ENCODE assay signal across 9 mouse cellular contexts in genomic region chr6:134440023-134440422, GRCm38 (mm10). TPM values are rescaled to one million over a fixed set of nuclear protein-coding genes. Genes with fewer than 3 reads are reported as not detected.
DNase-seq lines count a peak whose midpoint lies in the region; ATAC-seq and TF ChIP-seq lines count a peak whose summit lies in the region.
"Had no signal": no experiment of that assay in that cellular context is flagged by ENCODE, and none has a peak within 500 bp of the region (broad histone marks: within the 10 kb centered on the region; RNA-seq: fewer than 3 reads in every experiment).

No protein-coding gene starts in this region.

- H3K9me3 ChIP-seq in forebrain, embryonic 14.5 days (replicated peaks; ENCODE audit: control insufficient read depth, low read length), result no peaks in the 10 kb centered on the region
- H3K9me3 ChIP-seq in hindbrain, postnatal 0 days (ENCODE audit: low read length), result no peaks in the 10 kb centered on the region
- no peaks in the 10 kb centered on the region for H3K9me3 ChIP-seq in neural tube, embryonic 15.5 days (replicated peaks)

- H3K27ac ChIP-seq in layer of hippocampus, adult 2 months, result peak overlapping the region; percentile 83
- H3K27ac ChIP-seq in forebrain, embryonic 14.5 days (ENCODE audit: low read depth, low read length), result peak overlapping the region; percentile 39; the same call in 1 of the 2 replicates
- H3K27ac ChIP-seq in hindbrain, postnatal 0 days, result peak overlapping the region; percentile 68
- peak overlapping the region; percentile 77 for H3K27ac ChIP-seq in neural tube, embryonic 15.5 days (replicated peaks)

- DNase-seq in layer of hippocampus, adult 2 months (ENCODE audit: low spot score in 2 of 2), result no peak
- no peak for DNase-seq in layer of hippocampus, adult 11-12 months (ENCODE audit: low spot score)
- peak; percentile 25 for DNase-seq in forebrain, embryonic 14.5 days (ENCODE audit: low spot score)
- DNase-seq in hindbrain, postnatal 0 days (ENCODE audit: low spot score), result peak; percentile 20
- no peak for DNase-seq in testis, postnatal 10 days (ENCODE audit: low spot score)
- DNase-seq in lung, adult 2 months, result no peak

- no peak for TF ChIP-seq POLR2A in lung, adult 2 months (IDR thresholded peaks at IDR 0.05; ENCODE audit: borderline replicate concordance, extremely low read depth, low read depth, low read length)

- H3K27me3 ChIP-seq in forebrain, embryonic 14.5 days (replicated peaks; ENCODE audit: control insufficient read depth, insufficient read depth, low read length), result no peaks in the 10 kb centered on the region
- H3K27me3 ChIP-seq in hindbrain, postnatal 0 days (ENCODE audit: insufficient read depth, low read length), result no peaks in the 10 kb centered on the region
- no peaks in the 10 kb centered on the region for H3K27me3 ChIP-seq in neural tube, embryonic 15.5 days (replicated peaks)

- peak overlapping the region; percentile 33 for H3K9ac ChIP-seq in forebrain, embryonic 14.5 days (ENCODE audit: low read length)
- H3K9ac ChIP-seq in hindbrain, postnatal 0 days (replicated peaks; ENCODE audit: low read length), result peak overlapping the region; percentile 44; the same call in 1 of the 2 replicates
- H3K9ac ChIP-seq in neural tube, embryonic 15.5 days (replicated peaks), result peak overlapping the region; percentile 21

- peaks cover 10% of the 10 kb centered on the region for H3K4me1 ChIP-seq in forebrain, embryonic 14.5 days (ENCODE audit: control insufficient read depth, insufficient read depth, low read length)
- peaks cover 4% of the 10 kb centered on the region; the same call in 1 of the 2 replicates for H3K4me1 ChIP-seq in hindbrain, postnatal 0 days (ENCODE audit: insufficient read depth, low read length)
- H3K4me1 ChIP-seq in neural tube, embryonic 15.5 days, result peaks cover 17% of the 10 kb centered on the region
- peaks cover 11% of the 10 kb centered on the region for H3K4me1 ChIP-seq in lung, adult 2 months (ENCODE audit: control insufficient read depth, insufficient read depth, low read length)

- WGBS in forebrain, embryonic 14.5 days, result 16% methylated on average over 10 of the region's 10 CpGs
- 13% methylated on average over 10 of the region's 10 CpGs for WGBS in hindbrain, postnatal 0 days
- 19% methylated on average over 10 of the region's 10 CpGs for WGBS in neural tube, embryonic 15.5 days
- WGBS in lung, adult 2 months, result 37% methylated on average over 10 of the region's 10 CpGs

- peak overlapping the region; percentile 55 for H3K4me2 ChIP-seq in forebrain, embryonic 14.5 days (ENCODE audit: low read length)
- peak overlapping the region; percentile 66 for H3K4me2 ChIP-seq in hindbrain, postnatal 0 days (ENCODE audit: low read depth, low read length)
- H3K4me2 ChIP-seq in neural tube, embryonic 15.5 days, result peak overlapping the region; percentile 61

- no peak for TF ChIP-seq CTCF in layer of hippocampus, adult 2 months (conservative IDR thresholded peaks at IDR 0.05)
- no peak for TF ChIP-seq CTCF in hindbrain, postnatal 0 days (IDR thresholded peaks at IDR 0.05; ENCODE audit: low read depth)
- no peak for TF ChIP-seq CTCF in lung, adult 2 months (IDR thresholded peaks at IDR 0.05; ENCODE audit: insufficient read depth, low read length)

- peak overlapping the region; percentile 48 for H3K4me3 ChIP-seq in layer of hippocampus, adult 2 months
- H3K4me3 ChIP-seq in forebrain, embryonic 14.5 days (ENCODE audit: low read depth, low read length), result peak overlapping the region; percentile 13
- H3K4me3 ChIP-seq in hindbrain, postnatal 0 days (ENCODE audit: low read length), result peak overlapping the region; percentile 36
- peak overlapping the region; percentile 27 for H3K4me3 ChIP-seq in neural tube, embryonic 15.5 days (replicated peaks)
- no peak overlapping the region for H3K4me3 ChIP-seq in lung, adult 2 months (replicated peaks; ENCODE audit: extremely low read depth, low read depth, low read length)

- peaks cover 3% of the 10 kb centered on the region for H3K36me3 ChIP-seq in forebrain, embryonic 14.5 days (ENCODE audit: control insufficient read depth, insufficient read depth, low read length)
- H3K36me3 ChIP-seq in hindbrain, postnatal 0 days (ENCODE audit: insufficient read depth, low read length), result no peaks in the 10 kb centered on the region
- peaks cover 3% of the 10 kb centered on the region for H3K36me3 ChIP-seq in neural tube, embryonic 15.5 days

- peak; percentile 14; the same call in 1 of the 2 replicates for ATAC-seq in forebrain, embryonic 14.5 days
- peak; percentile 42 for ATAC-seq in hindbrain, postnatal 0 days
- peak; percentile 33 for ATAC-seq in neural tube, embryonic 15.5 days (ENCODE audit: low FRiP score)
- no peak for ATAC-seq in erythroblast, adult 5-6 weeks (replicated peaks; ENCODE audit: low FRiP score, poor library complexity, severe bottlenecking)

RNA-seq across cellular contexts. Expression of gene Bcl2l14, which starts 43.9 kb away (rescaled TPM):
- not detected for total RNA-seq in layer of hippocampus, adult 2 months (2021)
- not detected in 2 replicates for polyA plus RNA-seq in forebrain, embryonic 14.5 days (2014; fragmentation: Nextera tagmentation; extraction: Ambion mirVana)
- total RNA-seq in hindbrain, postnatal 0 days (2014; rRNA removed), result 0.14 TPM in 1 of 2 replicates, not detected in the other
- 0.11 and 0.15 TPM in 2 replicates for polyA plus RNA-seq in hindbrain, postnatal 0 days (2015; fragmentation: Nextera tagmentation; extraction: Ambion mirVana)
- 0.18 and 6.7 TPM in 2 replicates for polyA plus RNA-seq in neural tube, embryonic 15.5 days (2015; fragmentation: Nextera tagmentation; extraction: Ambion mirVana)
- polyA plus RNA-seq in lung, adult 2 months (2012; rRNA removed), result 0.81 and 1.2 TPM in 2 replicates
- total RNA-seq in erythroblast, adult 5-6 weeks (2015; ENCODE audit: low replicate concordance), result not detected in 2 replicates
- not detected in 2 replicates for total RNA-seq in erythroblast, adult 5-6 weeks (2017; ENCODE audit: low replicate concordance)
- total RNA-seq: heart, adult 18-20 months had no signal

Comparison
In these comparisons a context has a peak if more than half of its experiments do, and no peak if none do; other contexts are left out.
1. DNase-seq: peak in forebrain, embryonic 14.5 days (single experiment) and hindbrain, postnatal 0 days (single experiment); none in layer of hippocampus, adult 2 months (0 of 2), layer of hippocampus, adult 11-12 months (single experiment), testis, postnatal 10 days (single experiment) and lung, adult 2 months (single experiment).
2. Peak in every context shown above with its lines, with median percentiles within 50 percentile points of each other: H3K27ac ChIP-seq, H3K4me2 ChIP-seq and H3K9ac ChIP-seq.